Mouse (Mus musculus): ENCODE results near the gene Cfl2. TPM values are rescaled to one million over a fixed set of nuclear protein-coding genes. Genes with fewer than 3 reads are reported as not detected.
A peak's percentile ranks its signal among the peaks of the same experiment; 100 is the strongest.
"Not testable (repeated sequence)": the region's sequence is repeated elsewhere in the genome, so short reads cannot be mapped to it uniquely, and the experiment has no call there.

The Cfl2 gene
- 180 and 196 TPM in 2 replicates for polyA plus RNA-seq (2014; fragmentation: Nextera tagmentation; extraction: Ambion mirVana)

DNA sequence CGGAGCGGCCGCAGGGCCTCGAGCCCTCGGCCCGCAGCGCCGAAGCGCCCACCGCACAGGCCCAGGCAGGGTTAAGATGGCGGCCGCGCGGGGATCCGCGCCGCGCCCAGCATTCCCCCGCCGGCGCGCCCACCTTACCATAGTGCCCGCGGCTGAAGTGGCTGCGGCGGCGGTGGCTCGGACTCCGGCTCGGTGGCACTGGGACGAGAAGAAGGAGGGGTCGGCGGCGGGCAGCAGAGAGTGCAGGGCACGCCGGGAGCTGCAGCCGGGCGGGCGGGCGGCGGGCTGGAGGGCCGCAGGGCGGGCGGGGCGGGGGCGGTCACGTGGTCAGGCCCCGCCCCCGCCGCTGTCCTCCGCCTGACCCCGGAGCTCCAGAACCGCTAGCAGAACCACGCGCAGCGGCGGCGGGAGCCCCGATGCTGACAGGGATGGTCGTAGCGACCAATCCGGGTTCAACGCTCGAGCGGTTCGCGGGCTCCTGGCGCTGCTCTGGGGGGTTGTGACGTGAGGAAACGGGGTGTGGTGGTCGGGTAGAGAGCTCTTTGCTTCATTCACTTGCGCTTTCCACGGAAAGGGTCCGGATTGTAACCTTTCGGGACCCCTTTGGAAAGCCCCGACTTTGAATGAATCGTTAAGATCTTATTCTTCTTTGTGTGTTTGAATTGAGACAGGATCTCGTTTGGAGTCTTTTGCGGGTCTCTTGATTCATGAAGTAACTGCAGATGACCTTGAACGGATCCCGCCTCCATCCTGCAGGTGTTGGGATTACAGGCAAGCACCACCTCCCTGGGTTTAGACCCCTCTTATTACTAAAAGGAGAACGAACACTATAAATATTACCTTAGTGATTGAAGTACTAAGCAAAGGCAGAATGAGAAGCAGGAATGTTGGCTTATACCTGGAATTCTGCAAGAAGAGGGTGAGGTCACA lies at the start of gene Cfl2:
TSS of gene Cfl2 (minus strand) at position 272 of the 930 bp plus-strand sequence.
- WGBS: under 1% methylated on average over 56 of the region's 82 CpGs
- peak within 1 kb of the TSS; percentile 80 for H3K4me2 ChIP-seq
- peaks cover 26% of the 10 kb centered on the region for H3K36me3 ChIP-seq (ENCODE audit: insufficient read depth)
- peak; percentile 86 for DNase-seq
- no peaks in the 10 kb centered on the region for H3K27me3 ChIP-seq (ENCODE audit: insufficient read depth, low read length)
- H3K4me3 ChIP-seq (ENCODE audit: low read depth, low read length): peak within 1 kb of the TSS; percentile 97
- peak; percentile 30 for TF ChIP-seq CTCF (IDR thresholded peaks at IDR 0.05; ENCODE audit: low read depth)
- H3K4me1 ChIP-seq (ENCODE audit: insufficient read depth): no peaks in the 10 kb centered on the region
- ATAC-seq (ENCODE audit: insufficient read depth): peak; percentile 93
- H3K9ac ChIP-seq: peak within 1 kb of the TSS; percentile 100
- no peaks in the 10 kb centered on the region for H3K9me3 ChIP-seq (ENCODE audit: low read depth, low read length)
- H3K27ac ChIP-seq (ENCODE audit: low read depth): peak within 1 kb of the TSS; percentile 99

GRCm38 (mm10) chr12:54910387-54910786 lies 47.7 kb upstream of the Cfl2 start:
- no peak overlapping the region for H3K4me2 ChIP-seq
- TF ChIP-seq CTCF (IDR thresholded peaks at IDR 0.05; ENCODE audit: low read depth): no peak
- no peak for ATAC-seq (ENCODE audit: insufficient read depth)
- WGBS: 86% methylated on average over 3 of the region's 3 CpGs
- no peaks in the 10 kb centered on the region for H3K4me1 ChIP-seq (ENCODE audit: insufficient read depth)
- peaks cover 58% of the 10 kb centered on the region for H3K36me3 ChIP-seq (ENCODE audit: insufficient read depth)
- no peaks in the 10 kb centered on the region for H3K9me3 ChIP-seq (ENCODE audit: low read depth, low read length)
- H3K4me3 ChIP-seq (ENCODE audit: low read depth, low read length): no peak overlapping the region
- H3K27ac ChIP-seq (ENCODE audit: low read depth): no peak overlapping the region
- no peak overlapping the region for H3K9ac ChIP-seq
- H3K27me3 ChIP-seq (ENCODE audit: insufficient read depth, low read length): no peaks in the 10 kb centered on the region
- DNase-seq: no peak

DNA sequence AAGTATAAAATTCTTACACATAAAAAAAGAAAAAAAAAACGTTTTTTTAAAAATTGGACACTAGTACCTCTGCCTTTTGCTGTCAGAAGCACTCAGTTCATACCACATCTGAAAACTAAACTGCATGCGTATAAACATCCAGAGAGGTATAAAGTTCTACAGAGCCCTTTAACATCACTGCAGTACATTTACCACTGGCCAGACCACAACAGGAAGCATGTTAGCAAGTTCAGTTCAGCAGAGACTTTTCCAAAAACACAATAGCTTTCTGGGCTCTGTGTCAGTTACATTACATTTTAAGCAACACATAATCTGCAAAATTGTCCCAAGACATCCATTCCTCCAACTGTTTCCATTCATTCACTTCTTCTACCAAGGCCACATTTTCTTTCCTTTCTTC lies 29.9 kb upstream of the Cfl2 start:
- not testable (repeated sequence) for H3K4me3 ChIP-seq (ENCODE audit: low read depth, low read length); H3K27ac ChIP-seq (ENCODE audit: low read depth); DNase-seq; H3K9me3 ChIP-seq (ENCODE audit: low read depth, low read length); H3K9ac ChIP-seq; H3K4me1 ChIP-seq (ENCODE audit: insufficient read depth); H3K27me3 ChIP-seq (ENCODE audit: insufficient read depth, low read length); ATAC-seq (ENCODE audit: insufficient read depth); H3K4me2 ChIP-seq
- 35% methylated on average over 1 of the region's 2 CpGs for WGBS
- peaks cover 24% of the 10 kb centered on the region for H3K36me3 ChIP-seq (ENCODE audit: insufficient read depth)

DNA sequence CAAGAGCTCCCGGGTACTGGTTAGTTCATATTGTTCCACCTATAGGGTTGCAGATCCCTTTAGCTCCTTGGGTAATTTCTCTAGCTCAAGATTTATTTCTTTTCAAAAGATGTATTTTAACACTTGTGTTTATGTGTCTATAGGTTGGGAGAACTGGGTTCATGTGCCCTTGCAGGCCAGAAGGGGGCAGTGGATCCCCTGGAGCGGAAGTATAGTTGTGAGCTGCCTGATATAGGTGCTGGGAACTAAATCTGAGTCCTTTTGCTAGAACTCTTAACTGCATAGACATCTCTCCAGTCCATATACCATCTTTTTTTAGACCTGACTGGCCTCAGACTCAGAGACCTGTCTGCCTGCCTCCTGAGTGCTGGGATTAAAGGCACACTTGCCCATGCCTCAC lies 27.7 kb upstream of the Cfl2 start:
- Histone ChIP-seq H3K9ac (no peak overlapping the region), H3K9me3 (ENCODE audit: low read depth, low read length) (no peaks in the 10 kb centered on the region), H3K4me2 (no peak overlapping the region), H3K27me3 (ENCODE audit: insufficient read depth, low read length) (no peaks in the 10 kb centered on the region), H3K27ac (ENCODE audit: low read depth) (no peak overlapping the region), H3K36me3 (ENCODE audit: insufficient read depth) (peaks cover 9% of the 10 kb centered on the region; the same call in 1 of the 2 replicates), H3K4me1 (ENCODE audit: insufficient read depth) (no peaks in the 10 kb centered on the region), H3K4me3 (ENCODE audit: low read depth, low read length) (no peak overlapping the region)
- ATAC-seq (ENCODE audit: insufficient read depth): no peak
- 91% methylated on average over 2 of the region's 2 CpGs for WGBS
- no peak for DNase-seq
- peak; percentile 23; the same call in 1 of the 2 replicates for TF ChIP-seq CTCF (IDR thresholded peaks at IDR 0.05; ENCODE audit: low read depth)

- WGBS: 80% methylated on average over 4 of the region's 4 CpGs
- Histone ChIP-seq H3K4me1 (ENCODE audit: insufficient read depth) (no peaks in the 10 kb centered on the region), H3K9me3 (ENCODE audit: low read depth, low read length) (no peaks in the 10 kb centered on the region), H3K4me2 (no peak overlapping the region), H3K27ac (ENCODE audit: low read depth) (no peak overlapping the region), H3K27me3 (ENCODE audit: insufficient read depth, low read length) (no peaks in the 10 kb centered on the region), H3K4me3 (ENCODE audit: low read depth, low read length) (no peak overlapping the region), H3K9ac (no peak overlapping the region), H3K36me3 (ENCODE audit: insufficient read depth) (no peaks in the 10 kb centered on the region)
- DNase-seq: no peak
- no peak for ATAC-seq (ENCODE audit: insufficient read depth)
- TF ChIP-seq CTCF (IDR thresholded peaks at IDR 0.05; ENCODE audit: low read depth): no peak
These were observed 25.0 kb upstream of the Cfl2 start for GRCm38 (mm10) chr12:54887580-54888127.

DNA sequence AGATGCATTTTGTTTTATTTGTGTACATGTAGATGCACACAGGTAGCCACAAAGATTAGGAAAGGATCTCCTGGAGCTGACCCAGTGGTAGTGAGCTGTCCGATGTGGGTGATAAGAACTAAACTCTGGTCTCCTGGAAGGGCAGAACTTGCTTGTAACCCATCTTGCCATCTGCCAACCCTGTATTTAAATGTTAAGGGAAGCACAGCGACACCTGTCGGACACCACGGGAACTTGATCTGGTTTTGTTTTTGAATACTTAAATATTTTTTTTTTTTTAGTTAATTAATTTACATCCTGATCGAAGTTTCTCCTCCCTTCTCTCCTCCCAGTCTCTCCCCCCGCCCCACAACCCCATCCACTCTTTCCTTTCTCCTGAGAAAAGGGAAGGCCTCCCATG lies 17.0 kb upstream of the Cfl2 start:
- H3K4me1 ChIP-seq (ENCODE audit: insufficient read depth): no peaks in the 10 kb centered on the region
- peak; percentile 82 for TF ChIP-seq CTCF (IDR thresholded peaks at IDR 0.05; ENCODE audit: low read depth)
- H3K27ac ChIP-seq (ENCODE audit: low read depth): no peak overlapping the region
- ATAC-seq (ENCODE audit: insufficient read depth) (no peak), DNase-seq (peak; percentile 87)
- H3K4me2 ChIP-seq: no peak overlapping the region
- no peak overlapping the region for H3K9ac ChIP-seq
- H3K4me3 ChIP-seq (ENCODE audit: low read depth, low read length): no peak overlapping the region
- H3K27me3 ChIP-seq (ENCODE audit: insufficient read depth, low read length): no peaks in the 10 kb centered on the region
- no peaks in the 10 kb centered on the region for H3K36me3 ChIP-seq (ENCODE audit: insufficient read depth)
- 9% methylated on average over 6 of the region's 6 CpGs for WGBS
- H3K9me3 ChIP-seq (ENCODE audit: low read depth, low read length): no peaks in the 10 kb centered on the region

GRCm38 (mm10) chr12:54879211-54879610 lies 16.5 kb upstream of the Cfl2 start:
- ATAC-seq (ENCODE audit: insufficient read depth) (no peak), DNase-seq (no peak)
- H3K36me3 ChIP-seq (ENCODE audit: insufficient read depth): no peaks in the 10 kb centered on the region
- H3K4me3 ChIP-seq (ENCODE audit: low read depth, low read length): no peak overlapping the region
- 74% methylated on average over 5 of the region's 5 CpGs for WGBS
- H3K9me3 ChIP-seq (ENCODE audit: low read depth, low read length): no peaks in the 10 kb centered on the region
- no peak overlapping the region for H3K9ac ChIP-seq
- no peaks in the 10 kb centered on the region for H3K4me1 ChIP-seq (ENCODE audit: insufficient read depth)
- no peak for TF ChIP-seq CTCF (IDR thresholded peaks at IDR 0.05; ENCODE audit: low read depth)
- H3K4me2 ChIP-seq: no peak overlapping the region
- H3K27me3 ChIP-seq (ENCODE audit: insufficient read depth, low read length): no peaks in the 10 kb centered on the region
- H3K27ac ChIP-seq (ENCODE audit: low read depth): no peak overlapping the region
